Mouse (Mus musculus) B cell, adult (primary cell): Measurements from ENCODE around the gene Ebf4. TPM values are rescaled to one million over a fixed set of nuclear protein-coding genes. Genes with fewer than 3 reads are reported as not detected.

Source experiments
- total RNA-seq: library from RNA; stranded (reverse); gene quantifications from 4 replicates; pipeline ENCODE4 v1.2.4, GENCODE M21; 2023; ENCODE audit not compliant: inconsistent age

Gene Ebf4
- not detected in 4 replicates for total RNA-seq

GRCm38 (mm10) chr2:130294936-130295277 is at the start of gene Ebf4:
Gene Ebf4 (plus strand): TSS chr2:130295169.

GRCm38 (mm10) chr2:130274149-130274861 is 20.7 kb upstream of the Ebf4 start, which contains the start of gene Nop56:
Gene Nop56 (plus strand): TSS chr2:130274430.

GRCm38 (mm10) chr2:130283854-130284654 is 10.9 kb upstream of the Ebf4 start, which contains the start of gene Idh3b:
Gene Idh3b (minus strand): TSS chr2:130284547.

GRCm38 (mm10) chr2:130397186-130397985 is 102.4 kb downstream of the Ebf4 start, which contains the start of gene Cpxm1:
Gene Cpxm1 (minus strand): TSS chr2:130397574.

GRCm38 (mm10) chr2:130404939-130405338 is 110.0 kb downstream of the Ebf4 start, which contains the start of the genes Gm28372 and 1700020A23Rik:
Gene Gm28372 (plus strand): TSS chr2:130405239.
Gene 1700020A23Rik (plus strand): TSS chr2:130405259.

GRCm38 (mm10) chr2:130406178-130406577 is 111.2 kb downstream of the Ebf4 start, which contains the start of gene Tmem239:
Gene Tmem239 (plus strand): TSS chr2:130406478.

Other genes starting within 250 kb of the Ebf4 start
- gene Tgm6, start 182.8 kb upstream of the Ebf4 start, total RNA-seq: 0.16 TPM in 1 of 4 replicates, not detected in the others
- gene Snrpb, start 115.8 kb upstream of the Ebf4 start, total RNA-seq: 171 to 185 TPM (median 174 TPM) in 4 replicates
- not detected in 4 replicates for gene Tmc2, start 100.0 kb upstream of the Ebf4 start, total RNA-seq
- gene Nop56, start 20.7 kb upstream of the Ebf4 start, total RNA-seq: 325 to 390 TPM (median 366 TPM) in 4 replicates
- 129 to 141 TPM (median 136 TPM) in 4 replicates for gene Idh3b, start 10.6 kb upstream of the Ebf4 start, total RNA-seq
- gene Cpxm1, start 102.4 kb downstream of the Ebf4 start, total RNA-seq: 0.60 to 0.93 TPM (median 0.77 TPM) in 3 of 4 replicates, not detected in the other
- not detected in 4 replicates for gene Gm28372, start 110.1 kb downstream of the Ebf4 start, total RNA-seq
- not detected in 4 replicates for gene 1700020A23Rik, start 110.1 kb downstream of the Ebf4 start, total RNA-seq
- gene Tmem239, start 111.3 kb downstream of the Ebf4 start, total RNA-seq: not detected in 4 replicates
- 154 to 166 TPM (median 156 TPM) in 4 replicates for gene Vps16, start 129.2 kb downstream of the Ebf4 start, total RNA-seq
- 20.7 to 23.7 TPM (median 21.7 TPM) in 4 replicates for gene Pced1a, start 129.5 kb downstream of the Ebf4 start, total RNA-seq
- gene Ptpra, start 155.1 kb downstream of the Ebf4 start, total RNA-seq: 102 to 110 TPM (median 107 TPM) in 4 replicates